Mouse (Mus musculus) myocyte (in vitro differentiated cells): ENCODE measurements at regions not wholly inside any gene's neighbourhood (a gene's known extent, or its start where the extent isn't known, plus 50 kb on each side); places are given as distances from the start of the nearest gene placed in this dataset.

Experiments
- E2F4 ChIP-seq: IDR thresholded peaks from one replicate; pipeline ENCODE4 v1.6.1; 2011; ENCODE audit warnings: mild to moderate bottlenecking, control low read depth, moderate library complexity; ENCODE audit not compliant: insufficient read depth
- MAX ChIP-seq: IDR thresholded peaks from one replicate; pipeline ENCODE4 v1.6.1; 2011; ENCODE audit warnings: low read depth, mild to moderate bottlenecking, control low read depth
- MYOG ChIP-seq, 3 experiments: IDR thresholded peaks; one replicate each; pipeline ENCODE4 v1.6.1; 2011; ENCODE audit warnings: control low read depth in 2 of 3, low read depth in 2 of 3, mild to moderate bottlenecking in 2 of 3; ENCODE audit not compliant: insufficient read length in 2 of 3, control insufficient read depth in 1 of 3, insufficient read depth in 1 of 3
- POLR2A ChIP-seq: IDR thresholded peaks from one replicate; pipeline ENCODE4 v1.6.1; 2011; ENCODE audit warnings: low read depth, mild to moderate bottlenecking, control low read depth, moderate library complexity; ENCODE audit not compliant: insufficient read length
- USF1 ChIP-seq: IDR thresholded peaks from one replicate; pipeline ENCODE4 v1.6.1; 2011; ENCODE audit warnings: low read depth, mild to moderate bottlenecking, control low read depth, moderate library complexity

GRCm38 (mm10) chr10:44582736-44583135 is 54.4 kb upstream of the Prdm1 start:
- no peak for TF ChIP-seq USF1
- no peak for TF ChIP-seq E2F4
- no peak for TF ChIP-seq MYOG (IDR thresholded peaks at IDR 0.05; ENCODE audit: control insufficient read depth in 1 of 3, insufficient read depth in 1 of 3, insufficient read length in 2 of 3, low read depth in 2 of 3)
- no peak for TF ChIP-seq POLR2A
- TF ChIP-seq MAX, result no peak
